Mouse (Mus musculus): ENCODE results near the gene Ankrd60. TPM values are rescaled to one million over a fixed set of nuclear protein-coding genes. Genes with fewer than 3 reads are reported as not detected.
A peak's percentile ranks its signal among the peaks of the same experiment; 100 is the strongest.

Ankrd60 gene
- polyA plus RNA-seq (2017; shearing (Covaris generic)) = not detected

DNA sequence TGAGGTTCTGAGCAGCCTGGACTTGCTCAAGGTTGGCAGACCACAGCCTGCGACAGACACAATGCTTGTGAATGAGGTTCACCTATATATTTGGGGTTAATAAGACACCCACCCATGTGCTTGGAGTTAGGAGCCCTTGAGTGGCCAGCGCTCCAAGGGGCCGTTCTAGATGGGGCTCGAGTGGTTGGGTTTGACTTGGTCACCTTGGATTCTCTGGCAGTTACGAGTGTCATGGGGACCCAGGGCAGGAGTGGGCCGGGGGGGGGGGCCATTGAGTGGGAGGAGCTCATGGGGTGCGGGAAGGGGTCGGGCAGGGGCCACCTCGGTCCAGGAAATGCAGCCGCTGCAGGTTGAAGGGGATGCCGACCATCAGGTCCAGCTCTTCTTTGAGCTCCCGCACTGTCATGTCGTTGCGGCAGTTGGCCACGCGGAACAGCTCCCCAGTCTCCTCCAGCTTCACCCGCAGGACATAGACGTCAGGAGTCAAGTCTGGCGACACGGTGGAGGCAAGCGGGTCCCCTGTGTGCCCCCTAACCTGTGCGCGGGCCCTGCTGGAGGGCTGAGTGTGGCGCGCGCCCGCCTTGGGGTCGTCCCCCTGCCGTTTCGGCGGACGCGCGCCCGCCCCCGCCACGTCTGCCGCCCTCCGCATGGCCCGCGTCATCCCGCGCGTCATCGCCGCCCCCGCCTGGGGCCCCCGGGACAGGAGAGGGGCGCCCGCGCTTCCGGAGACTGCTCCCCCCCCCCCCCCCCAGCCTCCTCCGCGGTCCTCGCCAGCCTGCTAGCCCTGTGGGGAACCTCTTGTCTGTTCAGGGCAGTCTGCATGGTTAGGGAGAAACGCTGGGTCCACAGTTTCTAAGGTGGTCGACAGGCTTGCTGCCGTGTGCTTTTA is at the start of gene Ankrd60:
Ankrd60 (minus strand) TSS at position 697 of the 889 bp plus-strand sequence.
- peak; percentile 69 for ATAC-seq

GRCm38 (mm10) chr2:173625786-173626185 is 47.6 kb upstream of the Ankrd60 start:
- no peak for ATAC-seq

- no peak for ATAC-seq
Measured at GRCm38 (mm10) chr2:173624667-173625066, 46.5 kb upstream of the Ankrd60 start.

DNA sequence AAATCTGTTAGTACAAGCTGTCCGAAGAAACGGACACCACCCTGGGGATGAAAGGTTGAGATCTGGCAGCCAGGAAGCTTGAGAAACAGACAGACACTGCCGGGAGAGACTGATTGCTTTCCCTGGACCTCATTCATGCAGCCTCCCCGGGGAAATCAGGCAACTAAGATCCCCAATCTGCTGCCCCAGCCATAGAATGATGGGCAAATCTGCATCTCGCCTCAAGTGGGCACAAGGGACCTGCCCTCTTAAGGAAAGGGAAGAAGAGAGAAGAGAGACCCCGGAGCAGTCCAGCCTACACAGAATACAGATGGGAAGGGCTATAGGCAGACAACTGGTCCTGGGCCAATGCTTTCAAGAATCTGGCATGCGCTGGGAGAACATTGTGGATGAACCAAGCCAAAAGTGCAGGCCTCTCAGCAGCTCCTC is 44.0 kb upstream of the Ankrd60 start:
- no peak for ATAC-seq

GRCm38 (mm10) chr2:173620645-173621044 is 42.5 kb upstream of the Ankrd60 start:
- ATAC-seq = no peak

DNA sequence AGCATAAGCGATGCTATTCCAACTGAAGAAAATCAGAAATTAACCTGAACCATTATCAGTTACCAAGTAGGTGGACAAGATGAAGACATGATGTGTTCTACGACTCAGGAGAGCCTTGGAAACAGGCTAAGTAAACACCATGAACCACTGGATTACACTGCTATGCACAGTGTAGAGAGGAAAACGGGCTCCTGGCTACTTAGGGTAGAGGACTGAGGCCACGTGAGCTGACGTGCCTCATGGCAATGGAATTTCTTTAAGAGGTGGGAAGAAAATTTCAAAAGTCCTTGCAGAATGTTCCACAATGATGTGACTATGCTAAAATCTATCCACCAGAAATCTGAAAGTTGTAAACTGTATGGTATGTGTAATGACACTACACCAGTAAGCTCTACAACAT is 41.0 kb upstream of the Ankrd60 start:
- no peak for ATAC-seq

DNA sequence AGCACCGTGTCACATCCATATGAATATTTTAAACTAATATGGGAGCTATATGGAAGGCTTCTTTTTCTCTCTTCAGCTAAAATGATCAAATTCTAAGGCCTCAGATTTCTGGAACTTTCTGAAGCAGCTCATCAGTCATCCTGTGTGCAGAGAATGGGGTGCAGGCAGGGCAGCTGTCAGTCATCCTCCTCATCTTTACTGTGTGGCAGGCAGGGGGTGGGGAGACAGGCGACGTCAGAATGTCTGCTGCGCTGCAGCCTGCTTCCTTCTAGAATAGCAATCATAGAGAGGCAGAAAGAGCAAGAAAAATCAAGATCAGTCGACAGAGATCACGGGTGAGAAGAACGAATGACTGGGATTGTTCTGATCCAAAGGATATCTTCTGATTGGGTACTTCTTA is 38.0 kb upstream of the Ankrd60 start:
- ATAC-seq = no peak

- no peak for ATAC-seq
Measured at GRCm38 (mm10) chr2:173615378-173616081, 37.4 kb upstream of the Ankrd60 start.

- no peak for ATAC-seq
Measured at GRCm38 (mm10) chr2:173608020-173608958, 30.1 kb upstream of the Ankrd60 start.

GRCm38 (mm10) chr2:173606415-173606804 is 28.2 kb upstream of the Ankrd60 start:
- ATAC-seq = no peak

- ATAC-seq = no peak
Measured at GRCm38 (mm10) chr2:173605713-173606414, 27.7 kb upstream of the Ankrd60 start.

DNA sequence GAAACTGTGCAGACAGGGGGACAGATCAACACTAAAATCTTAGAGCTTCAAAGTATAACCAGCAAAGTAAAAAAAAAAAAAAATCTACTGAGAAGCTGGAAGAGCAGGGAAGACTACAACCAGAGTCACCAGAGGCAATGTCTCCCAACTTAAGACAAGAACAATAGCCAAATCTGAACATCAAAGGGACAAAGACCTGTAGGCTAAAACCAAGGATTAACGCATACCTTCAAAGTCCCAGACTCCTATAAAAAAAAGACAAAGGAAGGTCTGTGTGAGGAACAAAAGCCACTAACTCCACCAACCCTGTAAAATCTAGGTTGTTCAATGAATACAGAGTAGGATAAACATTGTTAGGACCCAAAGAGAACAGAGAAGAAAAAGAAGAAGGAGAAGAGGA is 23.7 kb upstream of the Ankrd60 start:
- ATAC-seq = no peak

DNA sequence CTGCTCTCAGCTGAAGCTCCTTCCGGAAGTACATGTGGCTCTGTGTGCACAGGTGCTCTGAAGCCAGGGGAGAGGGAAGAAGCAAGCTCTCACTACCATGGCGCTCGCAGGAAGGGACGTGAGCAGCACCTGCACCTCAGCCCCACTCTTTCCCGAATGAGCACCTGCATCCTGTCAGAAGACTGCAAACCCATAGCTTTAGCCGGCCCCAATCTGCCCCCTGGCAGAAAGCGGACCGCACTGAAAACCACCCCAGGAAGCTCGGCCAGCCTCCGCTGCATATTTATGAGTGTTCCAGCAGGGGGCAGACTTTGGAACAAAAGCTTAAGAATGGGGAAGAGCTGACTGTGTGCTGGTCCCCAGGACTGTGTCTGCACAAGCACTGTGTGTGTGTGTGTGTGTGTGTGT is 17.2 kb upstream of the Ankrd60 start:
- ATAC-seq = peak; percentile 82

DNA sequence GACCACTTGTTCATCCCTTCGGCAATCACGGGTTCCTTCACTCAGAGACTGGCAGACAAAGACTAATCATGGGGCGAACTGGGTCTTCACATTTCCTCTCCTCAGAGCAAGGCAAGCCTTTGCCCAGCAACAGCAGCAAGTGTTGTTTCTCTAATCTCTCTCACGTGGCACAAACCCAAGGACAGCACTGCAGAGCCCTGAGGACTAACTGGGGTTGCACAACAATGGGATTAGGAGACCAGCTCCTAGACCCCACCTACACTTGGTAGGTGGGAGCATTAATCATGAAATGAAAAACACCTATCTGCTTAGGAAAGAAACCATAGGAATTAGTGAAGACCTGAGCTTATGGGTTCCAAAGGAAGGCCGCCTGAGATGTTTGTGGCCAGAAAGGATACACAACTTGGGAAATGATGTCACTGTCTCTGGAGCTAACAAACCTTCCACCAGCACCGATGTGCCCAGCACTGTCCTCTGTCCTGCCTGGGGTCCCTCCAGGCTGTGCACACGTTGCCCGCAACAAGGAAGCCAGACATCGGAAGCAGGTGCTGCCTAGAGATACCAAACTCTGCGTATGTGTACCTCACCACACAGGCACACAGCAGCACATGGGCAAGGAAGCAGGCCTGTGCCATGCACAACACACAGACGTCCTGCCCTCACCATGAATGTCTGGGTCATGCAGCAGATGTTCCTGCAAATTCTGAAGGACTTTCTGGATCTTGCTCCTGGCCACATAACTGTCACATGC is 16.3 kb upstream of the Ankrd60 start:
- ATAC-seq = no peak

DNA sequence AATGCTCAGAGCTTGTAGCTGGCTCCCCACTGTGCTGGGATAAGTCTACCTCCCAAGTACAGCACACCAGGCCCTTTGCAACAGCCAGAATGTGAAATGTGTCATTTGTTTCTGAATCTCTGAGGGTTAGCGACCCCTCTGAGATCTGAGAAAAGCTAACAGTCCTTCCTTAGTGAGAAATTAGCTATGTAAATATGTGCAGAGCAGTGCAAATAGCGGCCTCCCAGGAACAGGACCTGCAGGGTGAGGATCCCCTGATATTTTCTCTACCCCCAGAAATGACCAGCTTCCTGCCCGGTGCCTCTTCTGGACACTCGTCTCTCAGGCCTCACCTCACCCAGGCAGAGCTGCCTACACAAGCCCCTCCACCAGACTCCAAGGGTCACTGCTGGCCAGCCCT is 15.7 kb upstream of the Ankrd60 start:
- ATAC-seq = no peak

DNA sequence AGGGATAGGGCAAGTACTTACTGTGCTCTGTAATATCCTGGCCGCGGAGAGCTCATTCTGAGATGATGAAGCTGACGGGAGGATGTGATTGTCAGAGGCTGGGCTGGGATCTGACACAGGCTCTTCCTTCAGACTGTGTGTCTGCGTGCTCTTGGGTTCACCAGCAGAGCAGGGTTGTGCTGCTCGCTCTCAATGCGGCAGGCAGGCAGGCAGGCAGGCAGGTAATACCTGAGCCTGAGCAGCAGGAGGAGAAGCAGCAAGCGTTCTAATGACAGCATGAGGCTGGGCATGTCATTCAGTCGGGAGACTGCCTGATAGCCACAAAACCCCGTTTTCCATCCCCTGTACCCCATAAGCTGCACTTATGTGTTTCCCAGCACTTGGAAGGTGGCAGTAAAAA is 14.6 kb upstream of the Ankrd60 start:
- ATAC-seq = no peak

GRCm38 (mm10) chr2:173587411-173587810 is 9.2 kb upstream of the Ankrd60 start:
- no peak for ATAC-seq

DNA sequence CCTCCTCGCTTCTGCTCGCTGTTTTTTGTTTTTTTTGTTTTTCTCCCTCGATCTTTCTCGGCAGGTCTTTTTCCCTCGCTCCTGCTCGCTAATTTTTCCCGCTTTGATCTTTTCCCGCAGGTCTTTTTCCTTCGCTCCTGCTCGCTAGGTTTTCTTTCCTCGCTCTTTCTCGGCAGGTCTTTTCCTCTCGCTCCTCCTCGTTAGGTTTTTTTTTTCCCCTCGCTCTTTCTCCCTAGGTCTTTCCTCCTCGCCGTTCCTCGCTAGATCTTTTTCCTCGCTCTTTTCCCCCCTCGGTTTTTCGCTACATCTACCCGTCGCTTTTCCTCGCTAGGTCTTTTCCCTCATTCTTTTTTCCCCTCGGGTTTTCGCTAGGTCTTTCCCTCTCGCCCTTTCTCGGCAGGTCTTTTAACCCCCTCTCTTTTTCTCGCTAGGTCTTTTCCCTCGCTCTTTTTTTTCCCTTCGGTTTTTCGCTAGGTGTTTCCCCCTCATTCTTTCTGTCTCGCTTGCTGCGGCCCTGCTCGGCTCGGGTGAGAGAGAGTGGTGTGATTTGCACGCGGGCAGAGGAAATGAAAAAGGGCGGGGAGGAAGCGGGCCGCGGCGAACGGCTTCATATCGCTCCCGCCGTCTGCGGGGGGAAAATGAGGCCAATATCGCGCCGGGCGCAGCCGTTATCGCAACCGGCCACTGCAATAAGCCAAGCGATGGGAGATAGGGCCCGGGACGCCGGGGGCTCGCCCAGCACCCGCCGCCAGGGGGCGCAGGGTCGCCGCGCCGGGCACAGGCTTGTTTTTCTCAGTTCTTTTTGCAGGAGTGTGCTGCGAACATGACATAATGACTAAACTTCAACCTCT is 8.2 kb upstream of the Ankrd60 start:
- ATAC-seq = peak; percentile 70

DNA sequence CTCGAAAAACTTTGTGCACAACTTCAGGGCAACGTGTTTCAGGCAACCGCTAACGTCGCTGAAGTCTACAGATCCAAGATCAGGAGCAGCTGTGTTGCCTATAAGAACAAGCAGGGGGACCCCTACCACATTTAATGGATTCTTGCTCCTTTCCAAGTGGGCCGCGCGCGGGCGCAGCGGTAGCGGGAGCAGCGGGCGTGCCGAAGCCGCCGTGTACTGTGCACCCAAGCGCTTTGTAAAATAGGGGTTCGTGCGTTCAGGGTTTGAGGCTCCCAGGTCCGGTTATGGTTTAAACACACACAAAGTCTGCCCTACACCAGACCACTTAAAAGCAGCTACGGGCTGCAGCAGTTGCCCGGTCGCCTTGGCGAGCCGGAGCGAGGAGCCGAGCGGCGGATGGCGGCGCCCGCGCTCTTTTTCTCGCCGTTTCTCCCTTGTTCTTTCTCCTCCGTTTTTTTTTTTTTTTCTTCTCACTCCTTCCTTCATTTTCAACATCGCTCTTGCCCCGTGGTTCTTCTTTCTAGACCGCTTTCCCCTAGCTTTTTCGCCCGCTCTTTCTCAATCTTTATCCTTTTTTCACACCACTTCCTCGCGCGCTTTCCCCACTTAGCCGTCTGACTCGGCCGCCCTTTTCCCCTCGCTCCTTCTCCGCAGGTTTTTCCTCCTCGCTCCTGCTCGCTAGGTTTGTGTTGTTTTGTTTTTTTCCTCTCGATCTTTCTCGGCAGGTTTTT is 7.4 kb upstream of the Ankrd60 start:
- no peak for ATAC-seq

- no peak for ATAC-seq
Measured at GRCm38 (mm10) chr2:173584361-173584760, 6.2 kb upstream of the Ankrd60 start.
